Mouse (Mus musculus) C3H10T1/2 (cell line): ENCODE results near the gene Mapk6. TPM values are rescaled to one million over a fixed set of nuclear protein-coding genes. Genes with fewer than 3 reads are reported as not detected.

Source experiments
- polyA plus RNA-seq, 2 experiments: library from polyadenylated mRNA; unstranded; fragments of >200 nt; fragmentation: generic; extraction: Trizol; gene quantifications; one replicate each; pipeline ENCODE4 v1.2.1; 2012; ENCODE audit warnings: missing spikeins in 2 of 2

The Mapk6 gene
- polyA plus RNA-seq: 1 to 10 TPM; 2.4 to 9.3 TPM

GRCm38 (mm10) chr9:75409852-75410378 is at the start of gene Mapk6:
Gene Mapk6, minus strand, starts transcription at chr9:75410005.

GRCm38 (mm10) chr9:75440796-75441666 is 31.2 kb upstream of the Mapk6 start, which contains the start of gene Leo1:
Gene Leo1, plus strand, starts transcription at chr9:75441524.

GRCm38 (mm10) chr9:75347458-75347857 is 62.3 kb downstream of the Mapk6 start, which contains the start of gene Bcl2l10:
Gene Bcl2l10, plus strand, starts transcription at chr9:75347758.

Other genes starting within 250 kb of the Mapk6 start
- under 1 TPM in 1 of 2 experiments, not detected in 1; 0.17 TPM for gene Myo5c, start 178.0 kb downstream of the Mapk6 start, polyA plus RNA-seq
- 10 to 100 TPM in 1 of 2 experiments, 1 to 10 TPM in 1; 2.3 to 15.1 TPM for gene Gnb5, start 103.7 kb downstream of the Mapk6 start, polyA plus RNA-seq
- under 1 TPM in 1 of 2 experiments, not detected in 1; 0.05 TPM for gene Bcl2l10, start 62.2 kb downstream of the Mapk6 start, polyA plus RNA-seq
- 10 to 100 TPM in 1 of 2 experiments, 1 to 10 TPM in 1; 2.5 to 13.8 TPM for gene Leo1, start 31.5 kb upstream of the Mapk6 start, polyA plus RNA-seq
- 10 to 100 TPM in 1 of 2 experiments, 1 to 10 TPM in 1; 1.2 to 23.0 TPM for gene Tmod3, start 149.7 kb upstream of the Mapk6 start, polyA plus RNA-seq
- under 1 TPM; 0.11 to 0.39 TPM for gene Tmod2, start 201.3 kb upstream of the Mapk6 start, polyA plus RNA-seq
- 10 to 100 TPM in 1 of 2 experiments, 1 to 10 TPM in 1; 6.3 to 23.8 TPM for gene Lysmd2, start 215.7 kb upstream of the Mapk6 start, polyA plus RNA-seq